Mouse (Mus musculus): ENCODE results near the gene Agl.
"Not testable (repeated sequence)": the region's sequence is repeated elsewhere in the genome, so short reads cannot be mapped to it uniquely, and the experiment has no call there.

The Agl gene

DNA sequence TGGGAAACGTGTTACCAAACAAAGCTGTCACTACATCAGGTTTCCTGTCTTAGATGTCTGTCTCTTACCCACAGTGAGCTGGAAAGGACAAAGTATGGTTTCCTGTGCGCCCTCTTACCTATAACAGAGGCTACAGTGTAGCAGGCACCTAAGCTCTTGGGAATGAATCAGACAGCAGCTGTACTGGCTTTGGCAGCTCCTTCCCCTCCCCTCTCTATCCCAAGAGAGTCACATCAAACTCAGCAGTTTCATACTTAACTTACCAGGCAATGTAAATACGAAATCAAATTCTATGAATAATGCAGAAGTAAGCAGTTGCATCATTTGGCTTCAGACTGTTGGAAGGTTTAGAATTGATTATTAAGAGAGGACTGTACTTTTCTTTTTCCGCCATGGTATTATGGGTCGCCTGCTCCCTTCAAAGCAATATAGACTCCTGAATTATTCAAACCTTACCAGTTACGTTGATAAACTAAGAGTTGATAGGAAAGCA, 7.4 kb upstream of the Agl start:
- no peak for DNase-seq

DNA sequence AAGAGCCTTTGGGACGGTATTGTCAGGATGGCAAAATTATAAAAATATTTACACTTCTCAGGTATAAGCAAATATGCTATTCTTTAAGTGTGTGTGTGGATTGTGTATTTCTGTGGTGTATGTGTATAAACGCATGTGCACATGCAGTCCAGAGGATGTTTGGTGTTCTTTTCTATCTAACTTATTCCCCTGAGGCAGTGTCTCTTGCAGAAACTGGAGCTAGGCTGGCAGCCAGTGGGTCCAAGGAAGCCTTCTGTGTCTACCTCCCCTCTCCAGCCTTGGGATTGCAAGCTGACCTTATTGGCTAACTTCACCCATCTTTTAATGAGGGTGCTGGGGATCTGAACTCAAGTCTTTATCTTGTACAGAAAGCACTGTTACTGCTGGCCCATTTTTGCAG, 5.0 kb upstream of the Agl start:
- DNase-seq, result no peak

DNA sequence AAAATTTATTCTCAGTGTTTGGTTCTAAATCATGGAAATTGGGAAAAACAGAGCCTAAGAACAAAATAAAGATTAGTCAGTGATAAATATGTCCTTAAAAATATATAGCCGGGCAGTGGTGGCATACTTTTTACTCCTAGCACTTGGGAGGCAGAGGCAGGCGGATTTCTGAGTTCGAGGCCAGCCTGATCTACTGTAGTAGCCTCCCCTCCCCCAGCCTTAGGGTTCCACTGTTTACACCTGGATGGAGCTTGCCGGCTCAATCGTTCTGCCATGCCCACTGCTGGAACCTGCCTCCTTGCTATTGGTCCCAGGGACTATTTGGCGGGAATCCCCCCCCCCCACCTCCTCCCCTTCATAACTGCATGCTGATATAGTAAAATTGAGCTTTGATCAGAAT, 2.4 kb upstream of the Agl start:
- DNase-seq, result not testable (repeated sequence)

DNA sequence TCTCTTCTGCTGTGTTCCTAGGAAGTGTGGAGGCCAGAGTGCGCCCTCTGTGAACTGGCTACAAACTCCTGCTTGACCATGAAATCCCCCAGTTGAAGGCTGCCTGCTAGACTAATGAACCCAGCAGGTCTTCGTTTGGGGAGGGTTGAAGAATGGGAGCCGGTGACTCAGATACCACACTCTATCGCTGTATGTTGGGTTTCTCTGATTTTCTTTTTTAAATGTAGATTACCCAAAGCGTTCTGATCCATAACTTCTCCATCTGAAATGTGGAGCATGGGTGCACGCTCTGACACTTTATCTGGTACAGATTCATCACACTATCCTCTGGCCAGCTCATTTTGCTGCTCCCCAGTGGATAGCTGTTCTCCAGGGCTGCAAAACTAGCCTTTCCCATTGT, 1.3 kb upstream of the Agl start:
- no peak for DNase-seq

DNA sequence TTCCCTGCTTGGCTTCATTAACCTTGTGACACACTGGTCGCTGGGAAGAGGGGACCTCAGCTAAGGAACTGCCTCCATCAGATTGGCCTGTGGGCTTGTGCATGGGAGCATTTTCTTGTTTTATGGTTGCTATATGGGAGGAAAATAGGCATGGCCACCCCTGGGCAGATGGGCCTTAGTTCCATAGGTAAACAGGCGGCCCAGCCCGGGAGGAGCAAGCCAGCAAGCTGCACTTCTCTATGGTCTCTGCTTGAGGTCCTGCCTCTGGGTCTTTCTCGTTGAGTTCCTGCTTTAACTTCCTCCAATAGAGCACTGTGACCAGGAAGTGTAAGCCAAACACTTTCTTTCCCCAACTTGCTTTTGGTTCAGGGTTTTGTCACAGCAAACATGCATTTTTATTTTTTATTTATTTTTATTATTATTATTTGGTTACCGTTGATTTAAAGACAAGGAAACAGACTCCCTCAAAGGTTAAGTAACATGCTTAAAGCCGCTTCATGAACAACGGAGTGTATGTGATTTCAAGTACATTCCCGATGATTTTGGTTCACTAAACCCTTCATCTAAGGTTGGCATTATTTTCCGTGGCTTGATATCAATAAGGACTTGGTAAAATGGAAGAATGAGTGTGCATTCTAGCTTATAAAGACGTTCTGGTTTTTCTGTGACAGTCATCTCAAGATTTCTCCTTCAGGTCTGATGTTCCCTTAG, 696 bp upstream of the Agl start:
- peak; percentile 21 to 46 for DNase-seq

DNA sequence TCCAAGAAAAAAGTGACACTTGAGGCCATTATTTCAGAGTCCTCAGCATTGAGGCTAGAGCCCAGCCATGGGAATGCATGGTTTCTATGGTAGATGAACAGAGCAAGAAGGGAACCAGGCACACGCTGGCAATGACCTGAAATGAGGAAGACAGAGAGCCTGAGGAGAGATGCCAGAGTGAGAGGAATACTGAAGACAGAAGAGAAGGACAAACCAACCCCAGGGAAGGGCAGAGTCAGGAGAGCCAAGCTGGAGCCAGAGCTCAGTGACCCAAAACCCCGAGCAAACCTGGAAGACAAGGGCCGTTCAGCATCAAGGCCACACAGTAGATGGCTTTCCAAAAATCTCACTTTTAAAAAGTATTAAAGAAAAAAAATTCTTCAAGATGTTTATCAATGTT, 2.1 kb downstream of the Agl start:
- DNase-seq, result no peak

DNA sequence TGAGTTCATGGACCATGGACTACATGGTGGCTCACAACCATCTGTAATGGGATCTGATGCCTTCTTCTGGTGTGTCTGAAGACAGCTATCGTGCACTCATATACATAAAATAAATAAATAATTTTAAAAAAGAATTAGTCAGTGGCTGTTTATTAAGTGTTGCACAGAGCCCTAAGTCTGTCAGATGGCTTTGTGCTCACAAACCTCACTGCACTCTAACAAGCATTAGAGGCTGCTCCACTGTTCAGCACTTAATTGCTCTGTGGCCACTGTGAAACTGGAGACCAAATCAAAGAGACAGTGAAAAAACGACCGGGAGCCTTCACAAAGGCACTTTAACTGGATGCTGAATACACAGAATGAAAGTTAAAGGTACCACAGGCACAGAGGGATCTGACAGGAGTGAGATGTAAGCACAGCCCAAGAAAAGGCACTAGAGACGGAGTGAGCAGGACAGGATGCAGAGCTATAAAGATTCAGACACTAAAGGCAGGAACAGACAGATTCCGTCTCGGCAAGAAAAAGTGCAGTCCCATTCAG, 3.1 kb downstream of the Agl start:
- DNase-seq, result no peak

DNA sequence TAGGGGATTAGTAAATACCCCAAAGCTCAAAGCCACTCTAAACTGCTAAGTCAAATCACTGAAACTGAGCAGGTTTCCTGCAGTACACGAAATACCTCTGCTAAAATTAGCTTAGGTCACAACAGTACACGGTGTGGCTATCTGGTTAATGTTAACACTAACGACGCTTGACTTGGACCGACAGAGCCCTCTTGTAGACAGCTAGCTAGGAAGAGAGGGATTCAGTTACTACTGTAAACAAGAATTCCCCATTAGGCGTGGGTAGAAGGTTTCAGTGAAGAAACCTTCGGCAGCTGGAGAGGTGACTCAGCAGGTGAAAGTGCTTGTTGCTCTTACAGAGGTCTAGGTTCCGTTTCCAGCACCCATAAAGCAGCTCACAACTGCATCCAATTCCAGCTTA, 6.2 kb downstream of the Agl start:
- peak; percentile 25 to 55 for DNase-seq

DNA sequence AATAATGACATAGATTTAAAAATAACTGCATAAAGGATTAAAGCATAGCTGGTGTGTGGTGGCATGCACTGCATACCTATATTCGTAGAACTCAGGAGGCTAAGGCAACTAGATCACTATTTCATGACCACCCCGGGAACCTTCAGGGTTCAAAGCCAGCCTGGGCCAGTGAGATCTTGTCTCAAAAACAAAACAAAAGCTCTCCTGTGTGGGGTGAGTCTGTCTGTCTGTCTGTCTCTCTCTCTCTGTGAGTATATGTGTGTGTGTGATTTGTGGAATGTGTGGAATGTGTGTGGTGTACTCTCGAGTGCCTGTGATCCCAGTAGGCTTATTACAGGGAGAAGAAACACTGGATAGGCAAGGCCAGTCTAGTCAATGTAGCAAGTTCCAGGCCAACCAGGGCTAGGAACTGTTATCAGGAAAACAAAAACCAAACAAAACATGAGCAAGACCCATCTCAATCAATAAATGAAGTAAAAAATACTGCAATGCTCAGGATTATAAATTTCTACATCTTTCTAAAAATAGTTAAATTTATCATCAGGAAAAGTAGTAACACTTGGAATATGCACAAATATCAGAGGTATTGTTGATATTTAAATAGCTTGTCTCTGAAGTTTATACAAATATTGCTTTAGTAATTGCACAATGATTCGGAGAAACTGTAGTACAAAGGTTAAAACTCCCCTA, 9.0 kb downstream of the Agl start:
- DNase-seq, result no peak

DNA sequence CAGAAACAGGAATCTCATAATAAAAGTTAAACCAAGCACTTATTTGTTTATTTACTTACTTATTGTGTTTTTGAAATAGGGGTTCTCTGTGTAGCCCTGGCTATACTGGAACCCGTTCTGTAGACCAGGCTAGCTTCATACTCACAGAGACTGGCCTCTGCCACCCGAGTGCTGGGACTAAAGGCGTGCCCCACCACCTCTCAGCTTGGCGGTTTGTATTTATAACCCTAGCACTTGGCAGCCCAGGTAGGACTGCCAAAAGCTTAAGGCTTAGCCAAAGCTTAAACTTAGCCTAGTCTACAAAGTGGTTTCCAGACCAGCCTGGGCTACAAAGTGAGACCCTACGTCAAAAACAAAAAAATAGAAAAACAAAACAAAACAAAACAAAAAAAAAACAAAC, 19.1 kb downstream of the Agl start:
- no peak for DNase-seq

DNA sequence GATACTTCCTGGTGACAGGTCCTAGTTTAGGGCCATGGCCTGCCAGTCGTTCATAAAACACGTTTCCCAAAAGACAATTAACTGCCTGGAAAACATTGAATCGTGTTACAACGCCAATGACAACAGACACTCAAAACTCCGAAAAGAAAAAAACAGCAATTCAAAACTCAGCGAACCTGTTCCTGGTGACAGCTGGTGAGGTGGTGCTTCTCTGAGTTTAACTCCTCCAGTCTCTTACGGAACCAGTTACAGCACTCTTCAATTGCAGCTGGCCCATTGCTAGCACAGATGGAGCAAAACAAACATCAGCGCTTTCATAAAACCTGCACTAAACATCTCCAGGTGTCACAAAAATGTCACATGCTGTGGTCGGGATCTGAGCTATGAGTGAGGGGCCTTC, 21.4 kb downstream of the Agl start:
- no peak for DNase-seq

DNA sequence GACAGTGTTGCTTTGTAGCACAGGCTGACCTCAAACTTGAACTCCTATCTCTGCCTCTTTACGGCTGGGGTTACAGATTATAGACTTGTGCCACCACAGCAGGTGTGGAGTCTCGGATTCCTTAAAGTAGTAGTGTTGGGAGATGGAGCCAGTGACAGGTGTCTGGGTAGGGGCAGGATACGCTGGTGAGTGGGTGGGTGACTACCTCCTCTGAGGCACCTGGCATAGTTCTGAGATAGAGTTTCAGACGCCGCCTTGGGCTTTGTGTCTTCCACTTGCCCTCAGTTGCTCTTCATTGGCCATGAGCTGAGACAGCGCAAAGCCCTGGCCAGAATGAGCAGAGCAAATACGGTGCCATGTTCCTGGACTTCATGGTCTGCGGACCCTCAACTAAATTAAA, 22.1 kb downstream of the Agl start:
- DNase-seq, result no peak

DNA sequence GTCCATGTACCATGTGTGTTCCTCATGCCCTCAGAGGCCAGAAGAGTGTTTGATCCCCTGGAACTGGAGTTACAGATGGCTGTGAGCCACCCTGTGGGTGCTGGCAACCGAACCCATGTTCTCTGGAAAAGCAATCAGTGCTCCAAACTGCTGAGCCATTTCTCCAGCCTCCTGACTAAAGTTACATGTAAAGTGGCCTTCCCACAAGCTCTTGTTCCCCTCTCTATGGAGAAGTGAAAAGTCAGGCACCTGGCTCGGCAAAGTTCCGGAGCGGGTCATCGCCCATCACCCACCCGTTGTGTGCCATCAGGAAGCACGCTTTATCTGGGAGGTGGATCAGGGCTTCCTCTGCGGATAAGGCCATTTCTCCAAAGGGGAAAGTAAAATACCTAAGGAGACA, 23.2 kb downstream of the Agl start:
- DNase-seq, result no peak

DNA sequence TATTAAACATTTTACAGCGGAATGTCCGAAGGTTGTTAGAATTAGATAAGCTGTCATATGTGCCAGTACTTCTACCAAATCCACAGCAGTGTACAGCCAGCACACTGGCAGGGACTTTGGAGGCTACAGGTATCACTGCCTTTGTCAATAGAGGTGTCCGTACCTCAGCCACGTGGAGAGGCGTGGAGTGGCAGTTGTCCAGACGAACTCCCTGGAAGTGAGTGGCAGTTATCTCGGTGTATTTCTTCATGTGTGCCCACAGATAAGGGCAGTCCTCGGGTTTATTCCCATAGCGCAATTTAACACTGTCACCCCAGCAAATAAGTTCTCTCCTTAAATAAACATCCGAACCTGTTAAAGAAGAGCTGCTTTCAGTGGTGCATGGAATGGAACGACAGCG, 23.7 kb downstream of the Agl start:
- DNase-seq, result no peak

DNA sequence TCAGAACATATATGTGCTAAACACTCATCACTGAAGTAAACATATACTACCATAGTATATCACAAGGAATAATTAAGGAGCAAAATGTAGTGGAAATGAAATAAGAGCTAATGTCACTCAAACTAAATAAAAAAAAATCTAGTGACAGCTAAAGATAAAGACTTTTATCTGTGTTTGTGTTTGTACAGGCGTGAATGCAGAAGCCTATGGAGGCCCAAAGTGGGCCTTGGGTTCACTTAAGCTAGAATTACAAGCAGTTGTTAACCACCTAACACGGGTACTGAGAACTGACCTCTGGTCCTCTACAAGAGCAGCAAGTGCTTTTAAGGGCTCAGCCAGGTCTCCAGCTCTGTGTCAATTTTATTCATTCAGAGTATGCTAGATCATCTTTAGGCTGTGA, 31.0 kb downstream of the Agl start:
- DNase-seq, result no peak

DNA sequence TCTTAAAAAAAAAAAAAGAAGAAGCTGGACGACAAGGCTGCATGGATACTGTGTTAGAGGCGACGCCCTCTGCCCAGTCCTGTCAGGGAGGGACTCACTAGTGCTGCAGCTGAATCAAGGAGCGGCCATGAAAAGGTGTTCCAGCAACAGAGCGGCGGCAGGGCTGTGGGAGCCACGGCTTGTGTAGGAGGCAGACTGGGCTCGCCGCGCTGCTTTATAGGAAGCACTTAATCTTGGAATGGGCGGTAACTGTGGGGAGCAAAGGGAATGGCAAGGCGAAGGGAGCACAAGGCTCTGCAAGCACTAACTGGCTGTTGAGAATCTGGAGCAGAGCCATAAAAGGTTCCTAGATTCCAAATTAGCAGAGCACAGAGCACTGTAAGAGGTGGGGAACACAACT, 34.1 kb downstream of the Agl start:
- DNase-seq, result no peak

DNA sequence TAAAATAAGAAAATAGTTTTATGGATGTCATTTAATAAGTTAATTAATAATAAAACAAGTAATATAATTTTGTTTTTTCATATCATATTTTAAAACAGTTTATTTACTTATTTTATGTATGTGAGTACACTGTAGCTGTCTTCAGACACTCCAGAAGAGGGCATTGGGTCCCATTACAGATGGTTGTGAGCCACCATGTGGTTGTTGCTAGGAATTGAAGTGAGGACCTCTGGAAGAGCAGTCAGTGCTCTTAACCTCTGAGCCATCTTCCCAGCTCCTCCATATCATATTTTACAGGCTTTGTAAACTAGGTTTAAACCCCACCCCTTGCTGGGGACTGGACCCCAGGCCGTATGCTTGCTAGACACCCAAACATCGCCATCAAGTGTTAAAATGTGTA, 36.4 kb downstream of the Agl start:
- no peak for DNase-seq

DNA sequence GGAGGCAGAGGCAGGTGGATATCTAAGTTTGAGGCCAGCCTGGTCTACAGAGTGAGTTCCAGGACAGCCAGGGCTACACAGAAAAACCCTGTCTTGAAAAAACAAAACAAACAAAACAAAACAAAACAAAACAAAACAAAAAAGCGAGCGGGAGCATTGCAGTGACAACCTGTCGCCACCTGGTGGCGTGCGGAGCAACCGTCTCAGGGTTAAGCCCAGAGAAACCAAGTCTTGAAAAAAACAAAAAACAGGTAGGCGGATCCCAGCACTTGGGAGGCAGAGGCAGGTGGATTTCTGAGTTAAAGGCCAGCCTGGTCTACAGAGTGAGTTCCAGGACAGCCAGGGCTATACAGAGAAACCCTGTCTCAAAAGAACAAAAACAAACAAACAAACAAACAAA, 41.0 kb downstream of the Agl start:
- DNase-seq, result peak in 1 of 2 experiments; percentile 14

DNA sequence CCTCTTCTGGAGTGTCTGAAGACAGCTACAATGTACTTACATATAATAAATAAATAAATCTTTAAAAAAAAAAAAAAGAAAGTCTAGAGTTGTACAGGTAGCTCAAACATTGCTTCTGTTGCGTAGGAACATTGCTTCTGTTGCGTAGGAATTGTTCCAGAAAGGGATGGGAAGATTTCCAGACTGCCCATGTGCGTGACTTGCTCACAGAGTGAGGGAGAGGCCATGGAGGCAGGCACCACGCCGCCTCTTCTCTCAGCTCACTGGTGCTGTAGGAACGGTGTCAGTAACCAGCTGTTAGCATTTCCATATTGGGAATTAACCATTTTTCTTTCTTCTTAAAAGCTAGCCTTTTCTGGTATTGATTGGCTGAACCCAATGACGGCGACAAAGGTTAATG, 55.1 kb downstream of the Agl start:
- DNase-seq, result no peak

DNA sequence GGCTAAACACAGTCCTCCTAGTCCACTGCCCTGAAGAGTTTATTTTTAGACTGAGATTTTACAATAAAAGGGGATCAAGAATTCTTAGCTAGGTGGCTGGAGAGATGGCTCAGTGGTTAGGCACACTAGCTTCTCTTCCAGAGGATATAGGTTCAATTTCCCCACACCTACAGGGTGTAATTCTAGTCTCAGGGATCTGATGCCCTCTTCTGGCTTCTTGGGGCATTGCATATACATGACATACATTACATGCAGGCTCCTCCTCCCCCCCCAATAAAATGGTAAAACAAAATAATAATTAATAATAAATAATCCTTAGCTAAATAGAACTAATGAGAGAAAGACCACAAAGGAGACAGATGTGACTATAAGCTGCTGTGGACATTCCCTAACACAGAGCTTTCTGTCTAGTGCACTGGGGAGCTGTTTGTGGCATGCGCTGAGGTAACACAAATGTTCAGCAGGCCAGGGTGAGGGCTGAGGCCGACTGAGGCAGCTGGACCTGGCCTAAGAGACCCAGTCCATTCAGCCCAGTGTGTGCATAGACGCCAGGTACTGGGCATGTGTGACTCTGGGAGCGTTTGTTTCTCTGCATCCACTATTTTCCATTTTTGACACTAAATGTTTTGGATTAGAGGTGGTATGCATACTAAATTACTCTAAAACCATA, 56.6 kb downstream of the Agl start:
- DNase-seq, result peak in 1 of 2 experiments; percentile 73

DNA sequence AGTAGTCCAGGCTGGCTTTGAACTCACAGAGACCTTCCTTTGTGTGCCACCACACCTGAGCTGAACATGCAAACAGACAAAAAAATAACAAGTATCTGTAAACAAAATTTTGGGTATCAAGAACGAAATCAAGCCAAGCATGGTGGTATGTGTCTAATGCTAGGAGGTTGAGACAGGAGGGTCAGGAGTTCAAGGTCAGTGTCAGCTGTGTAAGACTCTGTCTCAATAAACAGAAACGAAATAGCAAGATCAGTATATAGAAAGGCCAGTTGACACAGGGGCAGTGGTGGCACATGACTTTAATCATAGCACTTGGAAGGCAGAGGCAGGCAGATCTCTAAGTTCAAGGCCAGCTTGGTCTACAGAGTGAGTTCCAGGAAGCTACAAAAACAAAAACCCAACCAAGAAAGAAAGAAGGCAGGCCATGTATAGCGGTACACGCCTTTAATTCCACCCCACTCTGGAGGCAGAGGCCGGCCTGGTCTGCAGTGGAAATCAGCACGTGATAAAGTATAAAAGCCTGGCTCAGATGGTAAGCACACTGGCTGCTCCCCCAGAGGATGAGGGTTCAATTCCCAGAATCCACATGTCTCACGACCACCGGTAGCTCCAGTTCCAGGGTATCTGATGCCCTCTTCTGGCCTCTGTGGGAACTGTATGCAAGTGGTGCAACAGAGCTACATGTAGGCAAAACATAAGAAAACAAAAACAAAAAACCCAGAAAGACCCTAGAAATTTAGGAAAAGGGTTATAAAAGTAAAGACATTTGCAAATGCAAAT, 59.4 kb downstream of the Agl start:
- peak in 1 of 2 experiments; percentile 69 for DNase-seq

DNA sequence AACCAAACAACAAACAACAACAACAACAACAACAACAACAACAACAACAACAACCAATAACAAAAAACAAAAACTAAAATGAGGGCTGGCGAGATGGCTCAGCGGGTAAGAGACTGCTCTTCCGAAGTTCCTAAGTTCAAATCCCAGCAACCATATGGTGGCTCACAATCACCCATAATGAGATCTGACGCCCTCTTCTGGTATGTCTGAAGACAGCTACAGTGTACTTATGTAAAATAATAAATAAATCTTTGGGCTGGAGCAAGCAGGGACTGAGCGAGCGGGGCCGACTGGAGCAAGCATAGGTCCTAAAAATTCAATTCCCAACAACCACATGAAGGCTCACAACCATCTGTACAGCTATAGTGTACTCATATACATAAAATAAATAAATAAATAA, 60.3 kb downstream of the Agl start:
- DNase-seq, result not testable (repeated sequence)

DNA sequence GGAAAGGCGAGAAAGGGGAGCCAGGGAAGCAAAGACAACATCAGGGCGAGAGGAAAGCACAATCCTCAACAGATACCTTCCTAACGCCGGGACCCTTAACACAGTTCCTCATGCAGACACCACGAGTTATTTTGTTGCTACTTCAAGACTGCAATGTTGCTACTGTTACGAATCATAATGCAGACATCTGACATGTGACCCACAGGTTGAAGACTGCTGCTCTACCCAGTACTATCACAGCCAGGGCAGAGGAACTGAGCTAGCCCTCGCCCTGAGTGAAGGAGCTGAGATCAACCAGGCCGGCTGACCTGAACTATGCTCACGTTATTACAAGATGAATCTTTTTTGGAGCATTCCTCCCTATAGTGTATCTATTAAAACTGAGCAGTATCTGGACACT, 67.0 kb downstream of the Agl start:
- DNase-seq, result no peak
